Mouse (Mus musculus) ovary, adult 10 weeks (tissue): ENCODE measurements around the gene Vmn1r100. TPM values are rescaled to one million over a fixed set of nuclear protein-coding genes. Genes with fewer than 3 reads are reported as not detected.

Experiments
- polyA plus RNA-seq: library from polyadenylated mRNA; stranded (reverse); fragments of 350-450 nt; fragmentation: Illumina TruSeq; extraction: RNeasy Lipid Tissue Mini Kit (QIAGEN cat#74804); gene quantifications from one replicate; pipeline ENCODE4 v1.2.3, GENCODE M21; 2014

Vmn1r100 gene
- not detected for polyA plus RNA-seq

GRCm38 (mm10) chr7:20417642-20418041 lies at the start of gene Vmn1r100:
Gene Vmn1r100, plus strand, starts transcription at chr7:20417942.

GRCm38 (mm10) chr7:20375310-20375709 lies 42.4 kb upstream of the Vmn1r100 start, which contains the start of gene Gm5728:
Gene Gm5728, minus strand, starts transcription at chr7:20375410.

GRCm38 (mm10) chr7:20442493-20442892 lies 24.8 kb downstream of the Vmn1r100 start, which contains the start of gene Vmn1r101:
Gene Vmn1r101, minus strand, starts transcription at chr7:20442593.

Other genes with a start within 250 kb of the Vmn1r100 start
- not detected for gene Vmn1r94, start 249.6 kb upstream of the Vmn1r100 start, polyA plus RNA-seq
- not detected for gene Vmn1r95, start 224.2 kb upstream of the Vmn1r100 start, polyA plus RNA-seq
- not detected for gene Gm6164, start 212.3 kb upstream of the Vmn1r100 start, polyA plus RNA-seq
- gene Gm4498, start 184.1 kb upstream of the Vmn1r100 start, polyA plus RNA-seq, result not detected
- not detected for gene Gm5890, start 155.1 kb upstream of the Vmn1r100 start, polyA plus RNA-seq
- not detected for gene Gm4133, start 83.9 kb upstream of the Vmn1r100 start, polyA plus RNA-seq
- gene Gm5728, start 42.5 kb upstream of the Vmn1r100 start, polyA plus RNA-seq, result not detected
- not detected for gene Vmn1r101, start 24.7 kb downstream of the Vmn1r100 start, polyA plus RNA-seq
- gene Gm10670, start 57.0 kb downstream of the Vmn1r100 start, polyA plus RNA-seq, result not detected
- not detected for gene Vmn1r103, start 92.6 kb downstream of the Vmn1r100 start, polyA plus RNA-seq
- gene Vmn1r104, start 115.9 kb downstream of the Vmn1r100 start, polyA plus RNA-seq, result not detected
- gene Gm5726, start 127.8 kb downstream of the Vmn1r100 start, polyA plus RNA-seq, result not detected
- not detected for gene Gm4141, start 158.3 kb downstream of the Vmn1r100 start, polyA plus RNA-seq
- gene Gm4513, start 181.1 kb downstream of the Vmn1r100 start, polyA plus RNA-seq, result not detected